Mouse (Mus musculus): ENCODE data around the gene Fgfr2. TPM values are rescaled to one million over a fixed set of nuclear protein-coding genes. Genes with fewer than 3 reads are reported as not detected.

Gene Fgfr2
- total RNA-seq, 2 experiments from 2014 or later, result 0.26 to 0.51 TPM

DNA sequence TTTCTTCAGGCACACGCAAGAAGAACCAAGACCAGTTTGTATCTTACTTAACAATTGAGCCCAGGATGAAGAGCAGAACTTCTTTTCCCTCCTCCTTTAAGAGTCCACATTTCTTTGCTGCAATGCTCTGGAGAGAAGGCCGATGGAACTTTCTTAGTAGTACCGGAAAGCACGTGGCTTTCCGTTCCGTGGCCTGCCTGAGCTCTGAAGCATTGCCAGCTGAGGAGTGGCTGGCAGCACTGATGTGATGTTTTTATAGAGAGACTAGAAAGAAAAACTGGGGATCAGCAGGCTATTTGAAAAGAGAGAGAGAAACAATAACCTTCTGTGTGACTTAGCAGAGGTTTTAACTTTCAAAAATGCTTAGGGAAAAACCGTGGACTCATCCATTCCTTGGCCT is 1031.6 kb downstream of the Fgfr2 start:
- no peak for ATAC-seq (ENCODE audit: poor library complexity, severe bottlenecking)

DNA sequence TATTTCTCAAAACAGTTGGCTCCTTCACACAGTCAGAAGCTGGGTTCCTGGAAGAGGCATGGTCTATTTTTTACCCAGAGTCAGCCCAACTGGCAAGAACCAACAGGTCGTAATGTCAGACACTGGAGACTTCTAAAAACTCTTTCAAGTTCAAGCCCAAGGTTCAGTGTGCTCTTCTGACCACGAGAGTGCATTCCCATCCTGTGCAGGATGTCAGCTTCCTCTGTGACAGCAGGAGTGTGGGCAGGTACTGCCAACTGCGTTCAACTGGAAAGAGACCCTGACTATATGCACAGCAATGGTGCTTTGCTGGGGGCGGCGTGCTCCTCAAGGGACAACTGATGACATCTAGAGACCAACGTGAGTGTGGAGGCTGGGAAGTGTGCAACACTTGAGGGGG is 1034.5 kb downstream of the Fgfr2 start:
- no peak for ATAC-seq (ENCODE audit: poor library complexity, severe bottlenecking)

DNA sequence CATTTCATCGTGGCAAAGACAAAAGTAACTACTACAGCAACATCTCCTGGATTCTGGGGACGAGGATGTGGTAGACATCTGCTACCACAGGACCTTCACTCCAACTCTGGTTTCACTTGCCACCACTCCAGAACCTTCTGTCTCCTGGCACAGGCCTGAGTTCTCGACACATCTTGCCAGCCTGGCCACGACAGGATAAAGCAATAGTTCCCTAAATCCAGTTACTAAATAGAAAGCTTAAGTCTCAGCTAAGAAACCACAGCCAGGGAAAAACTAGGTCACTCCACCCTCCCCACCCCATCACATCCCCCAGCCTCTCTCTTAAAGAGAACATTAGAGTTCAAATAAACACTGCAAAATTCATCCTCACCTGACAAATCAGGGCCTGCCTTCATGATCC is 1035.0 kb downstream of the Fgfr2 start:
- ATAC-seq (ENCODE audit: poor library complexity, severe bottlenecking), result no peak

DNA sequence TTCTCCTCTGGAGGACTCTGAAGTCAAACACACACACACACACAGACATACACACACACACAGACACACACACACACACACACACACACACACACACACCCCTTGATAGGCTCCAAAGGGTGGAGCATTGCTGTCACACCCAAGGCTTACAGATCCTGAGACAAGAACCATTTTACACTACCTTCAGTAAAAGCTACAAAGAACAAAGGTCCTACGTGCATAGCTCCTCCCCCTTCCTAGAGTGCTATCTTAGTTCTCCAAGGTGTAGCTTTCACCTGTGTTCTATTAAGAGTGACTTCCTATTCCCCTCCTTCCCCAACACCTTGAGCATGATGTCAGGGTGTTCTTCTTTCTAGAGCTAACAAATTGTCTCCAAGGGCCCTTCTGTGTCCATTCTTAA is 1047.3 kb downstream of the Fgfr2 start:
- no peak for ATAC-seq (ENCODE audit: poor library complexity, severe bottlenecking)

DNA sequence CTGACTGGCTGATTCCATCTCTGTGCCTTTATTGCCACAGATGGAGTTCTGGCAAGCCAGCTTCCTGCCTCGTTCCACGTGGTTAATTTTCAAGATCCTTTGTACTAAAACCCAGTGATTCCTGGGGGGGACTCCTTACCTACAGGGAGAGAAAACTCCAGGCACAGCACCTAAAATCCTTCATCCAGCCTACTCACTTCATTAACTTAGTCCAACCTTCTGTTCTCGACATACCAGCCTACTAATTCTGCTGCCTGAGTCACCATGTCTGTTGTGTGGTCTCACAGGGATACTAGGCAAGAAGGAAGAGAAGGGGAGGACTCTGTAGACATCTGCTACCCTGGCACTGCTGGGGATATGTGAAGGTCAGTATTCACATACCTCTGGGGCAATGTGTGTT is 1048.6 kb downstream of the Fgfr2 start:
- ATAC-seq (ENCODE audit: poor library complexity, severe bottlenecking), result no peak

DNA sequence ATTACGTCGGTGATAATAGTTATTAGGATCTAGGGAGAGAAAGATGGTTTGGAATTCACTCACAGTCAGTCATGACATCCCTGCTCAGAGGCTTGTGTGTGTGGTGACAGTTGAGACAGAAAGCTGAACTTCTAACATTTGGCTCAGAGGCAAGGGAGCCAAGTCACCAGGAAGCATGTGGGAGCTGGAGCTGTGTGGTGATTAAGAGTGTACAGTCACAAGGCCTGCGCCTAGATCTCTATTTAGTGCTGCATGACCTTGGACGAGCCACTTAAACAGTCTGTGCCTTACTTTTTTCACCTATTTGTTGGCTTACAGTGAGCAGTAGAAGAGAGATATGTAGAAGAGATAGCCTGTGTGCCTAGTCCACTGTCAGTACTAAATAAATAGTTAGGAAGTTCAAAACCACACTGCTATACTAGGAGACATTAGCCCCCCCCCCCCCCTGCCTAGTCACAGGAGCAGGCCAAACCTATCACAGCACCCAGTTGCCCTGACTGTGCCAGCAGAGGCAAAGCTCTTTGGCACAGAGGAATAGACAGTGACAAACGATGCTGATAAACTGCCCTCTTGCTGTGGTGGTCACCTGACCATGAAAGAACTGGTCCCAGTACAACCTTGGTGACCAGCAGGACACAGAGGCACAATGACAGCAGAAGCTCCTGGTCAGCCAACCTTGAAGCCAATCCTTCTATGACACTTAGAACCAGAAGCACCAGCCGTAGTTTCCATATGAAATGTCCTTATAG is 1052.1 kb downstream of the Fgfr2 start:
- no peak for ATAC-seq (ENCODE audit: poor library complexity, severe bottlenecking)

DNA sequence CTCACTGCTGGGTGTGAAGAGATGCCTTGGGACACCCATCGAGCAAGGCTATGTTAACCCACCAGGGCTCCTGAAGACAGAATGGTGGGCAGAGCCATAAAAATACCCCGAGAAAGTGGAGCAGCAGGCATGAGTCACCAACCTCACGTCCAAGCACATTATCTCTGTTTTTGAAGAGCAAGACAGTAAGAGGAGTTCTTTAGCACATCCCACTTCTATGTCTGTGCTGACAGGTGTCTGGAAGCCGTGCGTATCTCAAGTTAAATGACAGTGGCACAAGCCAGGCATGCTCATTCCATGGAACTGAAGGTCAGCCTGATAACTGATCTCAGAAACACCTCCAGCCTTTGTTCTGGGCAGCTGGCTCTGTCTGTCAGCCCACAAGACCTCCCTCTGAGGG is 1055.2 kb downstream of the Fgfr2 start:
- ATAC-seq (ENCODE audit: poor library complexity, severe bottlenecking), result no peak

DNA sequence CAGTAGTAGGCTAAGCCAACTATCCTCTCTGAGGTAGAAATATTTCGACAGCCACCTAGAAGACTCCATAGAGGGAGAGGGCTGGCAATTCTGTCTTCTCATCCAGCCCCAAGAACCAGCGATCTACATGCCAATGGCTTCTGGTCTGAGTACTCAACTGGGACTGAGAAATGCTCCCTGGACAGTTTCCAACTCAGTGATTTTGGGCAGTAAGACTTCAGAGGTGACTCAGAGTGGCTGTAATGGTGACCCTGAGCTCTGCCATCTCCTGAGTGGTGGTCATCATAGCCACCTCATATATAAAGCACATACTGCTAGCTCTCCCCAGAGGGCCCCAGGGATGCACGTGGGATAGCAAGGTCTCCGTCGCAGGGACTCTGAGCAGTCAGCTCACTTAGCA is 1055.6 kb downstream of the Fgfr2 start:
- ATAC-seq (ENCODE audit: poor library complexity, severe bottlenecking), result no peak

DNA sequence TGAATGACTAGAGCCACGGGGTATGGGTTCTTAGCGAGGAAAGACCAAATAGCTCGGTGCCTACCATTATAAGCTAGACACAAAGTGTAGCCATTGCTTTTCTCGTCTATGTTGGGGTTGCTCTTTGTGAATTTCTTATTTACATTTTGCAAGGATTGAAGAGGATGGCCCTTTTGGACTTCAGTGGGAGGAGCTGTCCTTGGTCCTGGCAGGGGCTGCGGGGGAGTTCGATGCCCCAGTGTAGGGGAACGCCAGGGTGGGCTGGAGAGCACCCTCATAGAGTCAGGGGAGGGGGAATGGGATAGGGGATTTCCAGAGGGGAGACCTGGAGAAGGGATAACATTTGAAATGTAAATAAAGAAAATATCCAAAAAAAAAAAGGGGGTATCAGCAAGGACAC is 1063.0 kb downstream of the Fgfr2 start:
- ATAC-seq (ENCODE audit: poor library complexity, severe bottlenecking), result no peak

DNA sequence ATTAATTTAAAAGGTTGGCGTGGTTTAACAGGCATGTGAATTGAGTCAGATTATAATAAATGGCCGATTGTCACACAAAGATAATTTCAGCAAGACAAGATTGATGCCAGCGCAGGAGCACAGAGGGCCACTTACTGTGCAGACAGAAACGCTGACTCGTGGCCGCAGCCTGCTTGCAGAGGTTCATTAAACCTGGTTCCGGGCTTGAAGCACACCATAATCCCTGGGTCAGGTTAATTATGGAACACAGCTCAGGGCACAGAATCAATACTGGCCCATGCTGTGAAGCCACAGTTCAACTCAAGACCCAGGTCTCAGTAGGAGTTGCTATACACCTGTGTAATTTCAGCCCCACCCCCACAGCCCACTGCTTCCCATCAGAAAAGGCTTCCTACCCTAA is 1066.6 kb downstream of the Fgfr2 start:
- no peak for ATAC-seq (ENCODE audit: poor library complexity, severe bottlenecking)

DNA sequence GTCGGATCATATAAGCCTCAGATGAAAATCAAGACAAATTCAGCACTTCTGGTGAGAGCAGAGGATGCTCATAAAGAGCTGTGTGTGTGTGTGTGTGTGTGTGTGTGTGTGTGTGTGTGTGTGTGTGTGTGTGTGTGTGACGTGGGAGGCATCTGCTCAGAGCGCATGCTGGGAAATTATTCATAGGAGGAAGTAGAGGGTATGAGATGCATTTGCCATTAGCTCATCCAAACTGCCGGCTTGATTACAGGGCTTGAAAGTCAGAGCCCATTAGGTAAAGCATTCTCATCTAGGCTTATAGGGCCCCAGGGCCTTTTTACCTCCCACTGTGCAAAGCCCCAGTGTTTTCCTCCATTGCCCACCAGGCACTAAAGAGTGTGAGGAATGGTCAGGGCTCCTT is 1076.5 kb downstream of the Fgfr2 start:
- ATAC-seq (ENCODE audit: poor library complexity, severe bottlenecking), result no peak

DNA sequence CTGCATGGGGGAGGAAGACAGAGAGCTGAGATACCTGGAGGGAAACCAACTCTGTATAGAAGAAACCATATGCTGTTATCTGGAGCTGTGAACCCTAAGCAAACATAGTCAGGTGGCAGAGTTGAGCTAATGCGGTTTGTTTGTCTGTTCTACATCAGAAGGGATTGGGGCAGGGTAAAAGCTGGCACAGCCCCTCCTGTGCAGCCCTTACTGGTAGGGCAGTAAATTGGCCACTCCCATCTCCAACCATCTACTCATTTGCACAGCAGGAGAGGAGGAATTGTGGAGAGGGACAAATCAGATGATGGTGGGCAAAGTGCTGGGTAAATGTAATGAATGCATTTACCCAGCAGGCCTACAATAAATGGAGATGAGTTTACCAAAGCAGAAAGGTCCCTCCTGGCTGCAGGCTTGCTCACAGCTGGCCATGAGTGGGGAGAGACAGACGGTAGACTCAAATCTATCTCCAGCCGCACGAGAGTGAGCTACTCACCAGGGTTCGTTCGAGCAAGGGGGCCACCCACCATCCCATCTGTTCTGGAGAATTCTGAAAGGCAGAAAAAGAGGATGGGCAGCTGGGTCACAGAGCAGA is 1091.1 kb downstream of the Fgfr2 start:
- ATAC-seq (ENCODE audit: poor library complexity, severe bottlenecking), result no peak

DNA sequence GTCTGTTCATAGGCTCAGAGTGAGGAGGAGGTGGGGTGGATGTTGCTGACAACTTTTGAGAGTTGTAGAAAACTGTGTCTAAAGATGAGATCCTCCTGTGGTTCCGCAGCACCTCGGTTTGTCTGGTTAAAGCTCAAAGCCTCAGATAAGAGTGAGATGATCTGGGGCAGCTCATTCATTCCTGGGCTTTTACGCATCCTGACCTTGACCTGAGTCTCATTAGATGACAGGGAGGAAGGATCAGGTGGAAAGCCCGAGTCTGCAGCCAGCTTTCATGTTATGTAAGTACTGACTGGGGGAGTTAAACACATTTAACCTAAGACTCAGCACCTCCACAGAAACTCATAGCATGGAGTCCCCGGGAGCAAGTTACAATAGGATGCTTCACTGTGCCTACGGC is 1096.5 kb downstream of the Fgfr2 start:
- ATAC-seq (ENCODE audit: poor library complexity, severe bottlenecking), result no peak

DNA sequence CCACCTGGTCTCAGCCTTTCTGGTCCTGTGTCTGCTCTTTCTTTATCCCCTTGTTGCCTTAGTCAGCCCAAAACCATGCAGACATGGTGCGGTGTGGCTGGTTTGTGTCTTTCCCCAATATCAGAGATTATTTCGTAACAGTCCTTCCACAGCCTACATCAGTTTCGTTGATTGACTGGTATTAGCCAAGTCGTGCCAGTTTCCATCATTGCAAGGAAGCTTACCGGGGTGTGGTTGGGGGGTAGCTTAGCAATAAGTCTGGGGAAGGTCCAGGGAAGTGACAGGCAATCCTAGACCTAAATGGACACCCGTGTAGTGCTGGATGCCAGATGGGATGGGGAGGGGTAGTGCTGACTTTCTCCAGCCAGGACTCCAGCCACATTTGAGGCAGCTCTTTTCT is 1097.6 kb downstream of the Fgfr2 start:
- ATAC-seq (ENCODE audit: poor library complexity, severe bottlenecking), result no peak

DNA sequence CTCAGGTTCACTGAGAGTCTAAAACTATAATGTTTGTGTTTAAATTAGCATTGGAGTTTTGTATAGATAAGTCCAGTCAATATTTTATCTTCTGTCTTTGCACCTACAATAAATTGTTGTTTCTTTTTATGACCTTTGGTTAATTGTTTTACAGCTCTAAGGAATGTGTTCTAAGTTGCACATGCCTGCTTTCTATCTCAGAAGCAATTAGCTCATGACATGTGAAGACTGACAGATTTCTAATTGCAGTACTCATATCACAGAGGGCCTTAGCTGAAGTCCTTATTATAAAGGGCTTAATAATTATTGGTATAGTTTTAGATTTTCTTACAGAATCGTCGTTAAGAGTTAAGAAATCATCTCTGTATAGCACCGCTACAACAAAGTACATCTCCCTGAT is 1107.2 kb downstream of the Fgfr2 start:
- ATAC-seq (ENCODE audit: poor library complexity, severe bottlenecking), result no peak

DNA sequence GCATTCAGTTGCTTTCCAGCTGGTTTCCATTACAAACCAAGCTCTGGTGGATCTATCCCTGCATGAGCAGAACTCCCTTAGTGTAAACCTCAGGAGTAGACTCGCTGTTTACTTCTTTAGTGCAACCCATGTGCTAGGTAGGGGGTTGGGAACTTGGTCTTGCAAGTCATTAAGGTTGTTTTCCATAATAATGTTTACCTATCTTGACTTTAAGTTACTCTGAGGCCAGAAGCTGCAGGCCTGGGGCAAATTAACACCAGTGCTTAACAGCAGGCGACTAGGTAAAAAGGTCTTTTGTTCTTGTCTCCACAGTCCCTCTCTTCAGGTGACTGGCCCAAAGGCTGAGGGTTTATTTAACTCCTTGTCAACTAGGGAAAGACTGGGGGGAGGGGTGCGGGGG is 1108.0 kb downstream of the Fgfr2 start:
- ATAC-seq (ENCODE audit: poor library complexity, severe bottlenecking), result no peak

DNA sequence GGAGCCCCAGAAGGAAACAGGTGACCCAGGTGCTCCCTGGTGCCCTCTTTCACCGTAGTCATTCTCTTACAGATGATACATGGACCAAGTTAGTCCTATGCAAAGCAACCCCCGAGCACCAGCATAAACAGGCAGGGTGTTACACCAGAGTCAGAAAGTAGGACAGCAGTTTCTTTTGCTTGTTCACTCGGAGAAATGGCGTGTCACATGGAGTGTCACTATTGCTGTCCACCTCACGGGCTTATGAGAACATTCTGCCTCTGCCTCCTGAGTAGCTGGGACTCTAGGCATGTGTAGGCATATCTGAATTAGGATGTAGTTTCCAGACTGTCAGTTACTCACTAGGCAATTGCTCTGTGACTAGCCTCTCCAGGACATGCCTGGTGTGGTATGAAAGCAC is 1109.2 kb downstream of the Fgfr2 start:
- no peak for ATAC-seq (ENCODE audit: poor library complexity, severe bottlenecking)

DNA sequence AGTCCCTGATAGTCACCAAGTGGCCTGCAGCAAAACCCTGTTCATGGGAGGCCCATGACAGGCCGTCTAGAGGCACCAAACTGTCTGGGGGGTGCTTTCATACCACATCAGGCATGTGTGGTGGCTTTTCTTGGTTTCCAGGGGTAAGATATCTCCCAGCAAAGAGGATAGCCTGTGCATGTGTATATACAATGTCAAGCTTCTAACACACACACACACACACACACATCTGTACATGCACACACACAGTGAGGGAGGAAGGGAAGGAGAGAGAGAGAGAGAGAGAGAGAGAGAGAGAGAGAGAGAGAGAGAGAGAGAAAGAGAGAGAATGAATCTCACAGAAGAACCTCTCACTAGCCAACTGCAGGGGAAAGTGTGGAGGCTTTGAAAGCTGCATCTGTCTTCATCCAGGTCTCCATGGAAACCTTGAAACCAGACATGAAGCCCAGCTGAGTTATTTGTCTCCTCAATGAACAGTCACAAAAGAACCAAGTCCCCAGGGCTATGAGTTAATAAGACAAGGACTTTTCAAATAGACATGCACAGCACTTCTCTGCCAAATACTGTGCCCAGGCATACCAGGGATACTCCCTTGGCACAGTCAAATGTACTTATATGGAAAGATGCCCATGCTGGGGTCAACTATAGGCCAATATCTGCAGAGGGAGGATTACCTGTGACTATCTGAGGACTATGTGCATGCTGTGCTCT is 1110.0 kb downstream of the Fgfr2 start:
- ATAC-seq (ENCODE audit: poor library complexity, severe bottlenecking), result no peak

DNA sequence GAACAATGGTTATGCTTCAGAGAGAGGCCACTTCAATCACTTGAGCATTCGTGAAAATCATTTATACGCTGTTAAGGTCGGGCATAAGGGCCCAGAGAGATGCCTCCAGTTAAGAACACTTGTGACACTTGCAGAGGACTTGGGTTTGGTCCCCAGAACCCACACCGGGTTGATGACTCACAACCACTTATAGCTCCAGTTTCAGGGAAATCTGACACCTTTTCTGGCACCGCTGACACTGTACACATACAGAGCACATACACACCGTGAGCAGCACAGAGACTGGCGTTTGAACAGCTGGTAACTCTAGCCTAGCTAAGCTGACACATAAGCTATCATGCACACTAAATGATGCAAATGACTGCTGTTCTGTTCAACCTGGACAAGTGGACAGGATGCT is 1114.1 kb downstream of the Fgfr2 start:
- no peak for ATAC-seq (ENCODE audit: poor library complexity, severe bottlenecking)

DNA sequence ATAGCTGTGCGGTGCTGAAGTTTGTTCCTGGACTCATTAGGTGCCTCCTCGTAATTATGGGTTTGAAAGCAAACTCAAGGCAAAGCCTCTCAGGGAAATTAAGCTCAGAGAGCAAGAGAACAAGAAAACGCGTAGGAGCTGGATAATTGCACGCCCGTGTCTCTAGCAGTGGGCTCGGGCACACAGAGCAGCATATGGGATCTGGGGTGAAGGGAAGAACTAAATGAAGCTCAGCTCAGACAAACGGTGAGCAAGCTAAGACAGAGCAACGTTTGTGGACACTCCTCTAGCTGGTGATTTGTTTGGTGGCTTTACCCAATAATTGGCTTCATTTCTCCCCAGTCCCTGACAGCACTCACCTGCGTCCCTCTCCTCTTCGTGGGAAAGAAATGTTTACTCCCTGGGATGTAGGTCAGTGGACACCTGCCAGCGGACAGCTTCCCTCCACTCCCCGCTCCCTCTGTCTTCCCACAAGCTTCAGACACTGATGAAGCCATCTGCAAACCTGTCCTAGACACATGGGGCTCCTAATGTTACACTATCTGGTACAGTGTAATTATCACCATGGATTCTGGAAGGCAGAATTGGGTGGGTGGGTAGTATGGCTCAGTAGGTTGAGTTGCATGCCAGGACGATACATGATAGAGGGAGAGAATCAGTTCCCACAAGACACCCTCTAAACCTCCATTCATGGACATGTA is 1117.0 kb downstream of the Fgfr2 start:
- ATAC-seq (ENCODE audit: poor library complexity, severe bottlenecking), result no peak

DNA sequence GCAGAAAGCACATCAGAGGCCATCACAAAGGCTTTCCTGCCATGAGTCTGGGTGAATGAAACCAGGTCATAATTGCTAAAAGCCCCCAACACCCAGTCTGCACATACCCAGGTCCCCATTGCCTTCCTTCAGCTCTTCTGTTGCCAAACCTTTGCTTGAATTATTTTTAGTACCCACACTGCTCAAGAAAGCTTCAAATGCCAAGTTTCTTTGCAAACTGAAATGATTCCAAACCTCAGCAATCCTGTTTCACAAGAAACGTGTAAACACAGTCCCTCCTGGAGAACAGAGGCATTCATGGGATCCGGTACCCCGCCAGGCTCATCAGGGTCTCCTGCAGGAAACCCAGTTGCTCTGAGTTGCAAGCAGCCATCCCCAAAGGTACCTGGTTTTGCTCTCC is 1130.3 kb downstream of the Fgfr2 start:
- ATAC-seq (ENCODE audit: poor library complexity, severe bottlenecking), result no peak

DNA sequence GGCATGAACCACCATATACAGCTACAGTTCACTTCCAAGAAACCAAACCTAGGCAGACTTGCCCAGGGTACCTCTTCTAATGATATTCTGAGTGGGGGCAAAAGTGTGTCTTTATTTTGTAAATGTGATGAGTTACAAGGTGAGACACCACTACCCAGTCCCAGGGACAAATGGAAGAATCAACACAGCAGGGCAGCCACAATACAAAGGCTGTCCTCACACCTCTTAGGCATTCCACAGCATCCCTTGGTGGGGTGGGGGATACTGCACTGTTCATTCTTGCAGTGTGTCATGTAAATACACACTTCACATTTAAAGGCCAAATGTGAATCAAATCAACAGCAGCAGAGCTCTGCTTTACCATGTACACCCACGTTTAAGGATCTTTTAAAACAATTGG is 1130.9 kb downstream of the Fgfr2 start:
- no peak for ATAC-seq (ENCODE audit: poor library complexity, severe bottlenecking)
